Mouse (Mus musculus) liver, adult 10 weeks (tissue): ENCODE data around the gene Gmcl1. TPM values are rescaled to one million over a fixed set of nuclear protein-coding genes. Genes with fewer than 3 reads are reported as not detected.

Source experiments
- polyA plus RNA-seq: library from polyadenylated mRNA; stranded (reverse); fragments of 350-450 nt; fragmentation: Illumina TruSeq; extraction: RNeasy Lipid Tissue Mini Kit (QIAGEN cat#74804); gene quantifications from one replicate; pipeline ENCODE4 v1.2.3, GENCODE M21; 2014; ENCODE audit warnings: low read depth, low replicate concordance

The Gmcl1 gene
- polyA plus RNA-seq: 16.3 TPM

GRCm38 (mm10) chr6:86733183-86733876 is at the start of gene Gmcl1:
TSS of gene Gmcl1 (minus strand) at chr6:86733383.

GRCm38 (mm10) chr6:86683872-86684654 is 49.1 kb downstream of the Gmcl1 start, which contains the start of gene Snrnp27:
TSS of gene Snrnp27 (minus strand) at chr6:86684522.

GRCm38 (mm10) chr6:86668580-86669239 is 64.5 kb downstream of the Gmcl1 start, which contains the start of gene Mxd1:
TSS of gene Mxd1 (minus strand) at chr6:86669161.

Other genes starting within 250 kb of the Gmcl1 start
- 68.5 TPM for gene Pcbp1, start 207.1 kb downstream of the Gmcl1 start, polyA plus RNA-seq
- not detected for gene Asprv1, start 105.2 kb downstream of the Gmcl1 start, polyA plus RNA-seq
- 2.4 TPM for gene Mxd1, start 64.2 kb downstream of the Gmcl1 start, polyA plus RNA-seq
- gene Snrnp27, start 48.9 kb downstream of the Gmcl1 start, polyA plus RNA-seq: 52.1 TPM
- gene Anxa4, start 60.2 kb upstream of the Gmcl1 start, polyA plus RNA-seq: 66.5 TPM
- 3.5 TPM for gene Aak1, start 116.1 kb upstream of the Gmcl1 start, polyA plus RNA-seq